ENCODE assay signal across 9 mouse cellular contexts in genomic region chr4:154022407-154022806, GRCm38 (mm10). TPM values are rescaled to one million over a fixed set of nuclear protein-coding genes. Genes with fewer than 3 reads are reported as not detected.
A peak's percentile ranks its signal among the peaks of the same experiment; 100 is the strongest.
DNase-seq lines count a peak whose midpoint lies in the region; ATAC-seq and TF ChIP-seq lines count a peak whose summit lies in the region.
"Had no signal": no experiment of that assay in that cellular context is flagged by ENCODE, and none has a peak within 500 bp of the region (broad histone marks: within the 10 kb centered on the region; RNA-seq: fewer than 3 reads in every experiment).

No protein-coding gene starts in this region.

- H3K9ac ChIP-seq in hindbrain, embryonic 15.5 days = no peak overlapping the region
- H3K9ac ChIP-seq in hindbrain, embryonic 14.5 days = no peak overlapping the region
- no peak overlapping the region for H3K9ac ChIP-seq in intestine, embryonic 14.5 days (ENCODE audit: low read length)
- H3K9ac ChIP-seq in midbrain, embryonic 15.5 days = no peak overlapping the region
- H3K9ac ChIP-seq: midbrain, embryonic 12.5 days had no signal

- H3K4me3 ChIP-seq in hindbrain, embryonic 15.5 days = no peak overlapping the region
- H3K4me3 ChIP-seq in hindbrain, embryonic 14.5 days (replicated peaks; ENCODE audit: low read length) = no peak overlapping the region
- H3K4me3 ChIP-seq in cortical plate, adult 2 months (ENCODE audit: insufficient read depth, low read length) = no peak overlapping the region
- H3K4me3 ChIP-seq in intestine, embryonic 14.5 days (ENCODE audit: low read depth, low read length) = no peak overlapping the region
- H3K4me3 ChIP-seq in midbrain, embryonic 15.5 days = no peak overlapping the region
- H3K4me3 ChIP-seq: midbrain, embryonic 12.5 days had no signal

- H3K27ac ChIP-seq in hindbrain, embryonic 15.5 days (replicated peaks) = no peak overlapping the region
- H3K27ac ChIP-seq in hindbrain, embryonic 14.5 days = no peak overlapping the region
- H3K27ac ChIP-seq in cortical plate, adult 2 months (ENCODE audit: insufficient read depth, low read length) = peak overlapping the region; percentile 83
- 0 out of 2 replicates have a peak overlapping the region, but pooled peaks have one; percentile 27 for H3K27ac ChIP-seq in intestine, embryonic 14.5 days (ENCODE audit: low read depth)
- H3K27ac ChIP-seq in midbrain, embryonic 15.5 days = no peak overlapping the region
- H3K27ac ChIP-seq: midbrain, embryonic 12.5 days had no signal

- TF ChIP-seq CTCF in cortical plate, adult 2 months (IDR thresholded peaks at IDR 0.05; ENCODE audit: extremely low read depth, insufficient read depth, low read length) = no peak

- no peak overlapping the region for H3K4me2 ChIP-seq in hindbrain, embryonic 15.5 days
- no peak overlapping the region for H3K4me2 ChIP-seq in hindbrain, embryonic 14.5 days (replicated peaks)
- no peak overlapping the region for H3K4me2 ChIP-seq in intestine, embryonic 14.5 days (ENCODE audit: low read length)
- H3K4me2 ChIP-seq in midbrain, embryonic 15.5 days = no peak overlapping the region
- H3K4me2 ChIP-seq: midbrain, embryonic 12.5 days had no signal

- peaks cover 5% of the 10 kb centered on the region; the same call in 1 of the 2 replicates for H3K27me3 ChIP-seq in hindbrain, embryonic 15.5 days
- H3K27me3 ChIP-seq in hindbrain, embryonic 14.5 days (ENCODE audit: control insufficient read depth, insufficient read depth, low read length) = peaks cover 15% of the 10 kb centered on the region; the same call in 1 of the 2 replicates
- H3K27me3 ChIP-seq in intestine, embryonic 14.5 days (replicated peaks; ENCODE audit: control insufficient read depth, insufficient read depth, low read length) = no peaks in the 10 kb centered on the region
- no peaks in the 10 kb centered on the region; the same call in 1 of the 2 replicates for H3K27me3 ChIP-seq in midbrain, embryonic 15.5 days (replicated peaks)

- 0 out of 2 replicates have a peak, but pooled peaks have one; percentile 11 for ATAC-seq in hindbrain, embryonic 15.5 days (ENCODE audit: low FRiP score, low read depth)
- ATAC-seq in hindbrain, embryonic 14.5 days (ENCODE audit: low FRiP score) = no peak
- ATAC-seq in intestine, embryonic 14.5 days (replicated peaks; ENCODE audit: low FRiP score, low TSS enrichment, low read depth) = no peak
- ATAC-seq in midbrain, embryonic 15.5 days (replicated peaks) = no peak

- no peak for DNase-seq in hindbrain, embryonic 14.5 days (ENCODE audit: low spot score)
- no peak for DNase-seq in intestine, embryonic 14.5 days (ENCODE audit: low spot score)
- DNase-seq in lung, adult 18-20 months = peak; percentile 88 to 94
- DNase-seq in cerebellum, adult 9-10 months = no peak
- DNase-seq in spleen, postnatal 4 days (ENCODE audit: low spot score in 2 of 2) = no peak

- no peak for TF ChIP-seq POLR2A in cortical plate, adult 2 months (IDR thresholded peaks at IDR 0.05; ENCODE audit: extremely low read depth, insufficient read depth, low read length)

- peaks cover 27% of the 10 kb centered on the region for H3K4me1 ChIP-seq in hindbrain, embryonic 15.5 days (replicated peaks)
- H3K4me1 ChIP-seq in hindbrain, embryonic 14.5 days (replicated peaks; ENCODE audit: control insufficient read depth, insufficient read depth, low read length) = peaks cover 8% of the 10 kb centered on the region; the same call in 1 of the 2 replicates
- H3K4me1 ChIP-seq in cortical plate, adult 2 months (ENCODE audit: control insufficient read depth, insufficient read depth, low read length) = peaks cover 11% of the 10 kb centered on the region
- H3K4me1 ChIP-seq in intestine, embryonic 14.5 days (replicated peaks; ENCODE audit: control insufficient read depth, insufficient read depth, low read length) = peaks cover 12% of the 10 kb centered on the region
- H3K4me1 ChIP-seq in midbrain, embryonic 15.5 days = peaks cover 9% of the 10 kb centered on the region

- 79% methylated on average over 4 of the region's 4 CpGs for WGBS in hindbrain, embryonic 15.5 days
- WGBS in hindbrain, embryonic 14.5 days = 78% methylated on average over 4 of the region's 4 CpGs
- 72% methylated on average over 4 of the region's 4 CpGs for WGBS in intestine, embryonic 14.5 days
- WGBS in midbrain, embryonic 15.5 days = 68% methylated on average over 4 of the region's 4 CpGs

- H3K9me3 ChIP-seq in hindbrain, embryonic 15.5 days = no peaks in the 10 kb centered on the region
- H3K9me3 ChIP-seq in hindbrain, embryonic 14.5 days (ENCODE audit: control insufficient read depth, low read length) = no peaks in the 10 kb centered on the region
- H3K9me3 ChIP-seq in intestine, embryonic 14.5 days (ENCODE audit: control insufficient read depth, low read length) = no peaks in the 10 kb centered on the region
- no peaks in the 10 kb centered on the region for H3K9me3 ChIP-seq in midbrain, embryonic 15.5 days
- H3K9me3 ChIP-seq: midbrain, embryonic 12.5 days had no signal

- peaks cover 43% of the 10 kb centered on the region for H3K36me3 ChIP-seq in hindbrain, embryonic 15.5 days
- H3K36me3 ChIP-seq in hindbrain, embryonic 14.5 days (replicated peaks; ENCODE audit: control insufficient read depth, insufficient read depth) = peaks cover 49% of the 10 kb centered on the region
- peaks cover 50% of the 10 kb centered on the region for H3K36me3 ChIP-seq in intestine, embryonic 14.5 days (ENCODE audit: control insufficient read depth, insufficient read depth, low read length)
- H3K36me3 ChIP-seq in midbrain, embryonic 15.5 days (replicated peaks) = peaks cover 41% of the 10 kb centered on the region

RNA-seq across cellular contexts. Expression of gene Smim1, which starts 3.6 kb away (rescaled TPM):
- 10.8 and 13.6 TPM in 2 replicates for polyA plus RNA-seq in hindbrain, embryonic 15.5 days (2015; fragmentation: Nextera tagmentation; extraction: Ambion mirVana)
- 12.1 and 16.6 TPM in 2 replicates for polyA plus RNA-seq in hindbrain, embryonic 14.5 days (2014; fragmentation: Nextera tagmentation; extraction: Ambion mirVana)
- polyA plus RNA-seq in cortical plate, adult 2 months (2012; rRNA removed) = 21.3 and 23.5 TPM in 2 replicates
- 102 and 112 TPM in 2 replicates for polyA plus RNA-seq in intestine, embryonic 14.5 days (2014; fragmentation: Nextera tagmentation; extraction: Ambion mirVana)
- polyA plus RNA-seq in midbrain, embryonic 15.5 days (2015; fragmentation: Nextera tagmentation; extraction: Ambion mirVana) = 8.2 and 11.5 TPM in 2 replicates

RNA-seq across cellular contexts. Expression of gene Lrrc47, which starts 10.9 kb away (rescaled TPM):
- polyA plus RNA-seq in hindbrain, embryonic 15.5 days (2015; fragmentation: Nextera tagmentation; extraction: Ambion mirVana) = 21.3 and 22.0 TPM in 2 replicates
- 9.9 and 12.3 TPM in 2 replicates for polyA plus RNA-seq in hindbrain, embryonic 14.5 days (2014; fragmentation: Nextera tagmentation; extraction: Ambion mirVana)
- polyA plus RNA-seq in cortical plate, adult 2 months (2012; rRNA removed) = 49.4 and 50.3 TPM in 2 replicates
- 14.2 and 14.9 TPM in 2 replicates for polyA plus RNA-seq in intestine, embryonic 14.5 days (2014; fragmentation: Nextera tagmentation; extraction: Ambion mirVana)
- 23.1 and 25.6 TPM in 2 replicates for polyA plus RNA-seq in midbrain, embryonic 15.5 days (2015; fragmentation: Nextera tagmentation; extraction: Ambion mirVana)

RNA-seq across cellular contexts. Expression of gene Ccdc27, which starts 20.1 kb away (rescaled TPM):
- polyA plus RNA-seq in hindbrain, embryonic 15.5 days (2015; fragmentation: Nextera tagmentation; extraction: Ambion mirVana) = not detected in 2 replicates
- polyA plus RNA-seq in hindbrain, embryonic 14.5 days (2014; fragmentation: Nextera tagmentation; extraction: Ambion mirVana) = not detected in 2 replicates
- polyA plus RNA-seq in cortical plate, adult 2 months (2012; rRNA removed) = 0.04 TPM in 1 of 2 replicates, not detected in the other
- not detected in 2 replicates for polyA plus RNA-seq in intestine, embryonic 14.5 days (2014; fragmentation: Nextera tagmentation; extraction: Ambion mirVana)
- polyA plus RNA-seq in midbrain, embryonic 15.5 days (2015; fragmentation: Nextera tagmentation; extraction: Ambion mirVana) = not detected in 2 replicates
- polyA plus RNA-seq: midbrain, embryonic 12.5 days had no signal

RNA-seq across cellular contexts. Expression of gene Cep104, which starts 47.4 kb away (rescaled TPM):
- polyA plus RNA-seq in hindbrain, embryonic 15.5 days (2015; fragmentation: Nextera tagmentation; extraction: Ambion mirVana) = 19.8 and 20.3 TPM in 2 replicates
- 15.3 and 16.4 TPM in 2 replicates for polyA plus RNA-seq in hindbrain, embryonic 14.5 days (2014; fragmentation: Nextera tagmentation; extraction: Ambion mirVana)
- polyA plus RNA-seq in cortical plate, adult 2 months (2012; rRNA removed) = 19.8 and 21.9 TPM in 2 replicates
- 13.9 and 14.8 TPM in 2 replicates for polyA plus RNA-seq in intestine, embryonic 14.5 days (2014; fragmentation: Nextera tagmentation; extraction: Ambion mirVana)
- 21.0 and 21.9 TPM in 2 replicates for polyA plus RNA-seq in midbrain, embryonic 15.5 days (2015; fragmentation: Nextera tagmentation; extraction: Ambion mirVana)

RNA-seq across cellular contexts. Expression of gene Dffb, which starts 47.5 kb away (rescaled TPM):
- polyA plus RNA-seq in hindbrain, embryonic 15.5 days (2015; fragmentation: Nextera tagmentation; extraction: Ambion mirVana) = 8.3 and 10.2 TPM in 2 replicates
- polyA plus RNA-seq in hindbrain, embryonic 14.5 days (2014; fragmentation: Nextera tagmentation; extraction: Ambion mirVana) = 8.0 and 10.0 TPM in 2 replicates
- 21.9 and 22.6 TPM in 2 replicates for polyA plus RNA-seq in cortical plate, adult 2 months (2012; rRNA removed)
- 12.1 and 15.1 TPM in 2 replicates for polyA plus RNA-seq in intestine, embryonic 14.5 days (2014; fragmentation: Nextera tagmentation; extraction: Ambion mirVana)
- 11.5 and 12.6 TPM in 2 replicates for polyA plus RNA-seq in midbrain, embryonic 15.5 days (2015; fragmentation: Nextera tagmentation; extraction: Ambion mirVana)

Comparison
In these comparisons a context has a peak if more than half of its experiments do, and no peak if none do; other contexts are left out.
1. H3K27ac ChIP-seq: peak in cortical plate, adult 2 months (single experiment) and intestine, embryonic 14.5 days (single experiment); none in hindbrain, embryonic 15.5 days (single experiment), hindbrain, embryonic 14.5 days (single experiment) and midbrain, embryonic 15.5 days (single experiment).
2. DNase-seq: peak in lung, adult 18-20 months (2 of 2); none in hindbrain, embryonic 14.5 days (single experiment), intestine, embryonic 14.5 days (single experiment), cerebellum, adult 9-10 months (single experiment) and spleen, postnatal 4 days (0 of 2).